Mouse (Mus musculus) myocyte (in vitro differentiated cells): ENCODE measurements around the gene Coq3.

Experiments
- CEBPB ChIP-seq: IDR thresholded peaks from 2 replicates; pipeline ENCODE4 v1.6.1; 2011; ENCODE audit warnings: mild to moderate bottlenecking, moderate library complexity; ENCODE audit not compliant: poor library complexity, insufficient read depth, severe bottlenecking
- E2F4 ChIP-seq: IDR thresholded peaks from one replicate; pipeline ENCODE4 v1.6.1; 2011; ENCODE audit warnings: mild to moderate bottlenecking, control low read depth, moderate library complexity; ENCODE audit not compliant: insufficient read depth
- MAX ChIP-seq: IDR thresholded peaks from one replicate; pipeline ENCODE4 v1.6.1; 2011; ENCODE audit warnings: low read depth, mild to moderate bottlenecking, control low read depth
- MYOD1 ChIP-seq, 3 experiments: IDR thresholded peaks; one replicate each; pipeline ENCODE4 v1.6.1; 2011; ENCODE audit warnings: control low read depth in 2 of 3, low read depth in 2 of 3, mild to moderate bottlenecking in 2 of 3, moderate library complexity in 1 of 3; ENCODE audit not compliant: insufficient read length in 2 of 3, control insufficient read depth in 1 of 3
- MYOG ChIP-seq, 3 experiments: IDR thresholded peaks; one replicate each; pipeline ENCODE4 v1.6.1; 2011; ENCODE audit warnings: control low read depth in 2 of 3, low read depth in 2 of 3, mild to moderate bottlenecking in 2 of 3; ENCODE audit not compliant: insufficient read length in 2 of 3, control insufficient read depth in 1 of 3, insufficient read depth in 1 of 3
- POLR2A ChIP-seq: IDR thresholded peaks from one replicate; pipeline ENCODE4 v1.6.1; 2011; ENCODE audit warnings: low read depth, mild to moderate bottlenecking, control low read depth, moderate library complexity; ENCODE audit not compliant: insufficient read length
- POLR2AphosphoS2 ChIP-seq: IDR thresholded peaks from one replicate; pipeline ENCODE4 v1.6.1; 2011; ENCODE audit warnings: low read depth, control low read depth; ENCODE audit not compliant: insufficient read length
- REST ChIP-seq: IDR thresholded peaks from one replicate; pipeline ENCODE4 v1.6.1; 2011; ENCODE audit warnings: mild to moderate bottlenecking, control low read depth, moderate library complexity; ENCODE audit not compliant: insufficient read depth, insufficient read length
- SRF ChIP-seq: IDR thresholded peaks from one replicate; pipeline ENCODE4 v1.6.1; 2011; ENCODE audit warnings: low read depth; ENCODE audit not compliant: control insufficient read depth, insufficient read length
- TCF12 ChIP-seq: IDR thresholded peaks from one replicate; pipeline ENCODE4 v1.6.1; 2011; ENCODE audit warnings: mild to moderate bottlenecking, control low read depth; ENCODE audit not compliant: poor library complexity, insufficient read depth, severe bottlenecking
- TCF3 ChIP-seq: IDR thresholded peaks from one replicate; pipeline ENCODE4 v1.6.1; 2011; ENCODE audit warnings: low read depth, control low read depth; ENCODE audit not compliant: insufficient read length
- USF1 ChIP-seq: IDR thresholded peaks from one replicate; pipeline ENCODE4 v1.6.1; 2011; ENCODE audit warnings: low read depth, mild to moderate bottlenecking, control low read depth, moderate library complexity

DNA sequence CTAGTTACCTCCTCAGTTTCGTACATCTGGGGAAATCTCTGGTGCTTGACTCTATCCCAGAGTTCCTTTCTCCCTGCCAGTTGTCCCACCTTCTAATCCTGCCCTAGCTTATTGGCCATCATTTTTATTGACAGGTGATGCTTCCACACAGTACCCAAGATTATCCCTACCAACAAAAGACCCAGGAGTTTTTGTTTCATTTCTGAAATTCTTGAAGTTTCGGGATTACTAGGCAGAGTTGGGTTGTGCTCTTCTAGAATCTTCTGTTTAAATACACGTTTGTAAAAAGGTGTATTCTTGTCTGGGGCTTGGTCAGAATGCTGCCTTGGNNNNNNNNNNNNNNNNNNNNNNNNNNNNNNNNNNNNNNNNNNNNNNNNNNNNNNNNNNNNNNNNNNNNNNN is 65.2 kb downstream of the Coq3 start:
- no peak for TF ChIP-seq POLR2A
- no peak for TF ChIP-seq USF1
- no peak for TF ChIP-seq MAX
- TF ChIP-seq E2F4: no peak
- TF ChIP-seq MYOD1 (IDR thresholded peaks at IDR 0.05; ENCODE audit: control insufficient read depth in 1 of 3, insufficient read length in 2 of 3, low read depth in 2 of 3): no peak
- TF ChIP-seq POLR2AphosphoS2: no peak
- no peak for TF ChIP-seq TCF12
- TF ChIP-seq SRF: no peak
- no peak for TF ChIP-seq CEBPB
- TF ChIP-seq MYOG (IDR thresholded peaks at IDR 0.05; ENCODE audit: control insufficient read depth in 1 of 3, insufficient read depth in 1 of 3, insufficient read length in 2 of 3, low read depth in 2 of 3): no peak
- no peak for TF ChIP-seq TCF3
- TF ChIP-seq REST: no peak
